Mouse (Mus musculus) embryonic facial prominence, embryonic 15.5 days (tissue): ENCODE results near the gene Sbno1. TPM values are rescaled to one million over a fixed set of nuclear protein-coding genes. Genes with fewer than 3 reads are reported as not detected.

Experiments used
- ATAC-seq: fragments of 200-750 bp; cut with Nextera tagmentation; 2 replicates; pipeline ENCODE4 v1.8.0; 2017; ENCODE audit warnings: low read depth, moderate TSS enrichment; ENCODE audit not compliant: insufficient number of reproducible peaks, low FRiP score, low TSS enrichment
- H3K27ac ChIP-seq: fragments of 300-500 bp; sonication (generic); replicated peaks from 2 replicates; pipeline ENCODE4 v1.5.1; 2015; ENCODE audit warnings: mild to moderate bottlenecking, inconsistent platforms
- H3K27me3 ChIP-seq: fragments of 300-500 bp; sonication (generic); 2 replicates; pipeline ENCODE4 v1.6.1; 2015; ENCODE audit warnings: inconsistent platforms
- H3K36me3 ChIP-seq: fragments of 300-500 bp; sonication (generic); 2 replicates; pipeline ENCODE4 v1.6.1; 2015; ENCODE audit warnings: mild to moderate bottlenecking, inconsistent platforms
- H3K4me1 ChIP-seq: fragments of 300-500 bp; sonication (generic); 2 replicates; pipeline ENCODE4 v1.6.1; 2015; ENCODE audit warnings: inconsistent platforms
- H3K4me2 ChIP-seq: fragments of 300-500 bp; sonication (generic); replicated peaks from 2 replicates; pipeline ENCODE4 v1.6.1; 2015; ENCODE audit warnings: mild to moderate bottlenecking, inconsistent platforms
- H3K4me3 ChIP-seq: fragments of 300-500 bp; sonication (generic); replicated peaks from 2 replicates; pipeline ENCODE4 v1.5.1; 2015; ENCODE audit warnings: mild to moderate bottlenecking, inconsistent platforms
- H3K9ac ChIP-seq: fragments of 300-500 bp; sonication (generic); 2 replicates; pipeline ENCODE4 v1.6.1; 2015; ENCODE audit warnings: inconsistent platforms
- H3K9me3 ChIP-seq: fragments of 300-500 bp; sonication (generic); replicated peaks from 2 replicates; pipeline ENCODE4 v1.6.1; 2016; ENCODE audit warnings: inconsistent platforms
- WGBS: fragments of 180-500 bp; shearing (Covaris S2); methylation state at CpG from one replicate; pipeline ENCODE4 v1.1.7; 2015; 5-methylcytosine and 5-hydroxymethylcytosine counted together
- polyA plus RNA-seq: library from polyadenylated mRNA; unstranded; fragments of >200 nt; fragmentation: Nextera tagmentation; extraction: Ambion mirVana; gene quantifications from 2 replicates; pipeline ENCODE4 v1.2.1, GENCODE M21; 2015

The Sbno1 gene
- polyA plus RNA-seq, 1 experiment from 2014 or later = 75.9 TPM

- H3K4me3 ChIP-seq = peak overlapping the region; percentile 70
- WGBS = 1% methylated on average over 30 of the region's 30 CpGs
- no peak; the same call in 1 of the 2 replicates for ATAC-seq
Observed at GRCm38 (mm10) chr5:124440094-124440701, 14.4 kb upstream of the Sbno1 start.

GRCm38 (mm10) chr5:124439447-124440093 lies 13.8 kb upstream of the Sbno1 start, which contains the start of gene Kmt5a:
Gene Kmt5a, plus strand, starts transcription at chr5:124439930.
- peak within 1 kb of the TSS; percentile 70 for H3K4me3 ChIP-seq
- H3K27me3 ChIP-seq = no peaks in the 10 kb centered on the region
- H3K27ac ChIP-seq = peak within 1 kb of the TSS; percentile 88
- peak within 1 kb of the TSS; percentile 91 for H3K4me2 ChIP-seq
- H3K9me3 ChIP-seq = no peaks in the 10 kb centered on the region
- ATAC-seq = peak; percentile 98
- peak within 1 kb of the TSS; percentile 57 for H3K9ac ChIP-seq
- WGBS = under 1% methylated on average over 34 of the region's 34 CpGs
- peaks cover 10% of the 10 kb centered on the region for H3K4me1 ChIP-seq
- H3K36me3 ChIP-seq = no peaks in the 10 kb centered on the region

More at GRCm38 (mm10) chr5:124440094-124440701, 14.4 kb upstream of the Sbno1 start:
- H3K9me3 ChIP-seq = no peaks in the 10 kb centered on the region
- no peaks in the 10 kb centered on the region for H3K36me3 ChIP-seq
- peaks cover 16% of the 10 kb centered on the region for H3K4me1 ChIP-seq
- peak overlapping the region; percentile 91 for H3K4me2 ChIP-seq
- H3K9ac ChIP-seq = peak overlapping the region; percentile 57
- no peaks in the 10 kb centered on the region for H3K27me3 ChIP-seq
- H3K27ac ChIP-seq = peak overlapping the region; percentile 88

GRCm38 (mm10) chr5:124438746-124439145 lies 12.9 kb upstream of the Sbno1 start:
- ATAC-seq = no peak
- Histone ChIP-seq H3K4me1 (peaks cover 8% of the 10 kb centered on the region; the same call in 1 of the 2 replicates), H3K9me3 (no peaks in the 10 kb centered on the region), H3K27me3 (no peaks in the 10 kb centered on the region), H3K36me3 (no peaks in the 10 kb centered on the region), H3K27ac (peak overlapping the region; percentile 65), H3K4me2 (peak overlapping the region; percentile 91; the same call in 1 of the 2 replicates), H3K9ac (no peak overlapping the region), H3K4me3 (peak overlapping the region; percentile 70)
- WGBS = 66% methylated on average over 5 of the region's 5 CpGs

GRCm38 (mm10) chr5:124438229-124438628 lies 12.4 kb upstream of the Sbno1 start:
- H3K4me1 ChIP-seq = peaks cover 8% of the 10 kb centered on the region; the same call in 1 of the 2 replicates
- no peak overlapping the region for H3K4me2 ChIP-seq
- H3K9ac ChIP-seq = no peak overlapping the region
- no peaks in the 10 kb centered on the region for H3K27me3 ChIP-seq
- ATAC-seq = no peak
- H3K36me3 ChIP-seq = no peaks in the 10 kb centered on the region
- WGBS = 94% methylated on average over 5 of the region's 5 CpGs
- no peak overlapping the region for H3K4me3 ChIP-seq
- H3K9me3 ChIP-seq = no peaks in the 10 kb centered on the region
- 0 out of 2 replicates have a peak overlapping the region, but pooled peaks have one; percentile 0 for H3K27ac ChIP-seq

- Histone ChIP-seq H3K27ac (no peak overlapping the region), H3K4me3 (no peak overlapping the region), H3K4me1 (no peaks in the 10 kb centered on the region), H3K9me3 (no peaks in the 10 kb centered on the region), H3K4me2 (no peak overlapping the region), H3K9ac (no peak overlapping the region), H3K36me3 (no peaks in the 10 kb centered on the region), H3K27me3 (no peaks in the 10 kb centered on the region)
- 61% methylated on average over 2 of the region's 2 CpGs for WGBS
- ATAC-seq = no peak; the same call in 1 of the 2 replicates
Observed at GRCm38 (mm10) chr5:124433048-124433447, 7.2 kb upstream of the Sbno1 start.

DNA sequence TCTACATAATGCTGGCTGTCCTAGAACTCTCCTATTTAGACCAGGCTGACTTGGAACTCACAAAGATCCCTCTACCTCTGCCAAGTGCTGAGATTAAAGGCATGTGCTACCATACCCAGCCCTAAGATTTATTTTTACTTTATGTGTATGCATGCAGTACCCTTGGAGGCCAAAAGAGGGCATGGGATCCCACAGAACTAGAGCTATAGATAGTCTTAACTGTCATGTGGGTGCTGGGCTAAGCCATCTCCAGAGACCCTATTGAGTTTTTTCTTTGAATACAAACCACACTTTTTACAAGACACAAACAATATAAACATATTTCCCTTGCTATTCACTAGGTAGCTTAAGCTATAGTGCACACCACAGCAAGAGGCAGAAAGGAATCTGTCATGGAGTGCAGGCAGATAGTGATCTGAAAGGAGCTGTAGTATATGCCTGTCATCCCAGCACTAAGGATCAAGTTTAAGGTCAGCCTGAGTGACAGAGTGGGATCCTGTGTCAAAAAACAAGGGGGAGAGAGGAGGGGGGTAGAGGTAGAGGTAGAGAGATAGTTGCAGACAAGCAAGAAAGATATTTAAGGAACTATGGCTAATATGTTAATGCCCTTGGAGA lies 6.7 kb upstream of the Sbno1 start:
- Histone ChIP-seq H3K4me1 (no peaks in the 10 kb centered on the region), H3K9me3 (no peaks in the 10 kb centered on the region), H3K36me3 (no peaks in the 10 kb centered on the region), H3K4me3 (no peak overlapping the region), H3K4me2 (no peak overlapping the region), H3K27me3 (no peaks in the 10 kb centered on the region), H3K9ac (no peak overlapping the region), H3K27ac (no peak overlapping the region)
- no peak for ATAC-seq

- peak overlapping the region; percentile 52 for H3K4me2 ChIP-seq
- H3K36me3 ChIP-seq = no peaks in the 10 kb centered on the region; the same call in 1 of the 2 replicates
- 81% methylated on average over 10 of the region's 10 CpGs for WGBS
Observed at GRCm38 (mm10) chr5:124426475-124427071, 772 bp upstream of the Sbno1 start.

DNA sequence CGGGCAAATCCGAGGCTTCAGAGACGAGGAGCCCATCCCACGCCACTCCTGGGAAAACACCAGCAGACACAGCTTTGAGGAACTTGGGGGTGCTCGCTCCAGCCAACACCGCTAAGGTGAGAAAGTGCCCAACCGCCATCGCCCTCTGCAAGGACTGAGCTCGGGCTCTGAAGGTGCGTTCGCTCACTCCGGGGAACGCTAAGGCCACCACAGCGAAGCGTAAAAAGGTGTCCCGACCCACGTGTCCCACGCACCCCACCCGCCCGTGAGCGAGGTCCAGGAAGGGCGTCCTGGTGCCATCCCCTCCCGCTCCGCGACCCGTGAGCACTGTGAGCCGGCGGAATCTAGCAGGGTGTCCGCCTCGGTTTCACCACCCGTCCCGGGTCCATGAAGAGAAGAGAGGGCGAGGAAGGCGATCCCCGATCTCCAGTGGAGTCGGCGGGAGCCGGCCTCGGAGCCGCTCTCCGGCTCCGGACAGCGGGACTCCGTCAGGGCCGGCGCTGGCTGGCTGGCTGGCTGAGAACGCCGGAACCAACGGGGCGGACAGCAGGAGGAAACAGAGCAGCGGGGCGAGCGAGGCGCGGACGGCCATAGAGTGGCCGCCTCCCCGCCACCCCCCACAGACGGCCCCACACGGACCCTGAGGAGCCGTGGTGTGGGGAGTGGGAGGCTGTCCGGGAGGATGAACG lies 934 bp downstream of the Sbno1 start:
- Histone ChIP-seq H3K27me3 (no peaks in the 10 kb centered on the region), H3K9ac (peak overlapping the region; percentile 91), H3K36me3 (peaks cover under 1% of the 10 kb centered on the region), H3K4me3 (peak overlapping the region; percentile 100), H3K4me1 (peaks cover 15% of the 10 kb centered on the region), H3K27ac (peak overlapping the region; percentile 87), H3K4me2 (peak overlapping the region; percentile 88), H3K9me3 (no peaks in the 10 kb centered on the region)
- under 1% methylated on average over 63 of the region's 63 CpGs for WGBS
- peak; percentile 56 for ATAC-seq

More at GRCm38 (mm10) chr5:124426475-124427071, 772 bp upstream of the Sbno1 start:
- H3K9me3 ChIP-seq = no peaks in the 10 kb centered on the region
- peak overlapping the region; percentile 100 for H3K4me3 ChIP-seq
- no peaks in the 10 kb centered on the region for H3K27me3 ChIP-seq
- H3K27ac ChIP-seq = peak overlapping the region; percentile 92
- no peak for ATAC-seq
- peaks cover 15% of the 10 kb centered on the region for H3K4me1 ChIP-seq
- no peak overlapping the region for H3K9ac ChIP-seq

DNA sequence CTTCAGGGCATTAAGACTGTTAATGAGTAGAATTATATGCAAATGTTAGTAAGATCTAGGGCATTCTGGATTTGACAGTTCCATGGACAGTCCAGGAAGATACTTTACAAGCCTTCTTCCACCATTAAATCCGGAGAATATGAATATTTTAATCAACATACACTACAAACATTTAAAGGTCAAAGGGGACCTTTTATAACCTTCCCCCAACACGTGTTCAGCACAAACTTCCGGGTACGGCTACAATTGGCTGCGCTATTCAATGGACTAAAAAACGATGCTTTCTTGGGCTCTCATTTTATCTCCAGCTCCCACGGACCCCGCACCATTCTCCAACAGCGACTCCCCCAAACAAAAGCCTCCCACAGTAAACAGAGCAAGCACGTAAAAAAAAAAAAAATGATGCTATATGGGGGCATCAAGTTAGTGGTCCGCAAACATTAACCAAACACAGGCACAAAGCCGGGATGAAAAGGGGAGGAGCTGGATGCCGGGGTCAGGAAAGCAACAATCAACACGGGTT lies 1.5 kb downstream of the Sbno1 start:
- 2% methylated on average over 14 of the region's 14 CpGs for WGBS
- ATAC-seq = no peak
- H3K27ac ChIP-seq = peak overlapping the region; percentile 87; the same call in 1 of the 2 replicates

DNA sequence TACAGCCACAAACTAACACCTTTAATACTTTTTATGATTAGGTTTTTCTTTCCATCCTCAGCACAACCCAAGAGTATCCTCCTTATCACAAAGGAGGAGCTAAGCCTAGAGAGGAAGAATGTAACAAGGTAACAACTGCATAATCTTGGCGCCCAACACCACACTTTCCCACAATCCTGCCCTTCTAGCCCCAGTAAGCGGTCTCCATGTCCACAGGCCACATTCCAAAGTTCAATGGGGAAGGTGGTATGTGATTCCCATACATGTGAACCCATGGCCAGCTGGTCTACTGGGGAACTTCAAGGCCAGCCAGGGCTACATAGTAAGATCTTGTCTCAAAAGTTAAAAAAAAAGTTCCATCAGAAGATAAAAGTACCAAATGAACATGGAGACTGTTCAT lies 4.0 kb downstream of the Sbno1 start:
- peaks cover 15% of the 10 kb centered on the region for H3K4me1 ChIP-seq
- ATAC-seq = no peak
- H3K9ac ChIP-seq = no peak overlapping the region
- H3K9me3 ChIP-seq = no peaks in the 10 kb centered on the region
- WGBS = 90% methylated on average over 2 of the region's 2 CpGs
- no peak overlapping the region for H3K4me2 ChIP-seq
- no peaks in the 10 kb centered on the region for H3K27me3 ChIP-seq
- no peak overlapping the region for H3K4me3 ChIP-seq
- no peak overlapping the region for H3K27ac ChIP-seq
- peaks cover 8% of the 10 kb centered on the region for H3K36me3 ChIP-seq

More for the DNA sequence above, 1.5 kb downstream of the Sbno1 start:
- Histone ChIP-seq H3K36me3 (peaks cover 7% of the 10 kb centered on the region), H3K27me3 (no peaks in the 10 kb centered on the region), H3K4me2 (peak overlapping the region; percentile 88), H3K9ac (peak overlapping the region; percentile 91), H3K9me3 (no peaks in the 10 kb centered on the region), H3K4me3 (peak overlapping the region; percentile 100), H3K4me1 (peaks cover 15% of the 10 kb centered on the region)
